Mouse (Mus musculus) left cerebral cortex, adult 2 months (tissue): ENCODE results near the gene Pip4k2a. TPM values are rescaled to one million over a fixed set of nuclear protein-coding genes. Genes with fewer than 3 reads are reported as not detected.

Experiments used
- DNase-seq, 2 experiments: peaks; one replicate each; pipeline ENCODE4 v3.0.0; 2021 to 2022; ENCODE audit warnings: low spot score in 2 of 2, mixed read lengths in 1 of 2; ENCODE audit errors: extremely low spot score in 1 of 2
- H3K27ac ChIP-seq: fragments of 200-600 bp; 2 replicates; pipeline ENCODE4 v1.8.1; 2022
- H3K4me3 ChIP-seq: fragments of 200-600 bp; 2 replicates; pipeline ENCODE4 v1.8.1; 2022
- CTCF ChIP-seq: fragments of 200-600 bp; IDR thresholded peaks from 2 replicates; pipeline ENCODE4 v1.8.1; 2022; ENCODE audit warnings: antibody characterized with exemption, mild to moderate bottlenecking, moderate library complexity
- intact Hi-C: fragments of 180-260 bp; cut with DNase I; formaldehyde crosslinking; loops from one replicate; pipeline ENCODE4 v1.15.1; 2025
- total RNA-seq, 2 experiments: library from RNA; stranded (reverse); gene quantifications; 2 replicates each; pipeline ENCODE4 v1.2.3; 2021

The Pip4k2a gene
- total RNA-seq, 2 experiments from 2014 or later = 49.3 to 50.1 TPM

- no peak for TF ChIP-seq CTCF
- Histone ChIP-seq H3K27ac (no peak overlapping the region), H3K4me3 (no peak overlapping the region)
- intact Hi-C loops = no loop called here
- no peak for DNase-seq
Observed at GRCm38 (mm10) chr2:18930318-18931060, 67.4 kb downstream of the Pip4k2a start.

GRCm38 (mm10) chr2:18928597-18929257 is 69.2 kb downstream of the Pip4k2a start:
- no peak overlapping the region for H3K4me3 ChIP-seq
- DNase-seq = no peak
- no peak overlapping the region for H3K27ac ChIP-seq
- TF ChIP-seq CTCF = no peak
- intact Hi-C loops = no loop called here

GRCm38 (mm10) chr2:18928196-18928595 is 69.7 kb downstream of the Pip4k2a start:
- Histone ChIP-seq H3K27ac (no peak overlapping the region), H3K4me3 (no peak overlapping the region)
- no peak for DNase-seq
- TF ChIP-seq CTCF = no peak
- intact Hi-C loops = no loop called here

- no peak for DNase-seq
Observed at GRCm38 (mm10) chr2:18923806-18924595, 73.9 kb downstream of the Pip4k2a start.

GRCm38 (mm10) chr2:18923098-18923649 is 74.8 kb downstream of the Pip4k2a start:
- Histone ChIP-seq H3K27ac (no peak overlapping the region), H3K4me3 (no peak overlapping the region)
- TF ChIP-seq CTCF = no peak
- no peak for DNase-seq
- intact Hi-C loops = no loop called here

More at GRCm38 (mm10) chr2:18923806-18924595, 73.9 kb downstream of the Pip4k2a start:
- intact Hi-C loops = no loop called here
- no peak for TF ChIP-seq CTCF
- Histone ChIP-seq H3K27ac (no peak overlapping the region), H3K4me3 (no peak overlapping the region)

GRCm38 (mm10) chr2:18921570-18922180 is 76.3 kb downstream of the Pip4k2a start:
- no peak for DNase-seq
- no peak for TF ChIP-seq CTCF
- intact Hi-C loops = no loop called here
- Histone ChIP-seq H3K27ac (no peak overlapping the region), H3K4me3 (no peak overlapping the region)

- intact Hi-C loops = no loop called here
- Histone ChIP-seq H3K27ac (no peak overlapping the region), H3K4me3 (no peak overlapping the region)
- DNase-seq = no peak
- no peak for TF ChIP-seq CTCF
Observed at GRCm38 (mm10) chr2:18920461-18920877, 77.5 kb downstream of the Pip4k2a start.

GRCm38 (mm10) chr2:18919797-18920354 is 78.0 kb downstream of the Pip4k2a start:
- no peak for TF ChIP-seq CTCF
- DNase-seq = no peak
- no peak overlapping the region for H3K4me3 ChIP-seq
- H3K27ac ChIP-seq = no peak overlapping the region
- intact Hi-C loops = no loop called here

GRCm38 (mm10) chr2:18917838-18918237 is 80.1 kb downstream of the Pip4k2a start:
- intact Hi-C loops = no loop called here
- no peak for TF ChIP-seq CTCF
- no peak overlapping the region for H3K4me3 ChIP-seq
- no peak overlapping the region for H3K27ac ChIP-seq
- DNase-seq = no peak

GRCm38 (mm10) chr2:18917380-18917750 is 80.6 kb downstream of the Pip4k2a start:
- H3K4me3 ChIP-seq = no peak overlapping the region
- no peak for TF ChIP-seq CTCF
- no peak for DNase-seq
- intact Hi-C loops = no loop called here
- H3K27ac ChIP-seq = no peak overlapping the region
